Mouse (Mus musculus) forebrain, embryonic 11.5 days (tissue): ENCODE data around the gene Srp14. TPM values are rescaled to one million over a fixed set of nuclear protein-coding genes. Genes with fewer than 3 reads are reported as not detected.

ENCODE experiments used
- ATAC-seq: fragments of 200-750 bp; cut with Nextera tagmentation; replicated peaks from 2 replicates; pipeline ENCODE4 v1.8.0; 2017; ENCODE audit warnings: moderate TSS enrichment; ENCODE audit not compliant: low FRiP score
- DNase-seq: peaks from one replicate; pipeline ENCODE4 v3.0.0-alpha.2; 2017; ENCODE audit warnings: low spot score
- H3K27ac ChIP-seq: fragments of 300-500 bp; sonication (generic); 2 replicates; pipeline ENCODE4 v1.5.1; 2014; ENCODE audit warnings: low read depth, low read length
- H3K27me3 ChIP-seq: fragments of 300-500 bp; sonication (generic); 2 replicates; pipeline ENCODE4 v1.6.1; 2014; ENCODE audit warnings: mild to moderate bottlenecking, low read length, mixed read lengths; ENCODE audit not compliant: control insufficient read depth, insufficient read depth
- H3K36me3 ChIP-seq: fragments of 300-500 bp; sonication (generic); 2 replicates; pipeline ENCODE4 v1.6.1; 2014; ENCODE audit warnings: mild to moderate bottlenecking, low read length, moderate library complexity, mixed read lengths; ENCODE audit not compliant: control insufficient read depth, insufficient read depth
- H3K4me1 ChIP-seq: fragments of 300-500 bp; sonication (generic); replicated peaks from 2 replicates; pipeline ENCODE4 v1.6.1; 2014; ENCODE audit warnings: low read length, mixed read lengths; ENCODE audit not compliant: control insufficient read depth, insufficient read depth
- H3K4me2 ChIP-seq: fragments of 300-500 bp; sonication (generic); 2 replicates; pipeline ENCODE4 v1.6.1; 2014; ENCODE audit warnings: low read depth, mild to moderate bottlenecking, low read length, moderate library complexity, mixed read lengths; ENCODE audit not compliant: severe bottlenecking
- H3K4me3 ChIP-seq: fragments of 300-500 bp; sonication (generic); 2 replicates; pipeline ENCODE4 v1.5.1; 2014; ENCODE audit warnings: low read depth, low read length
- H3K9ac ChIP-seq: fragments of 300-500 bp; sonication (generic); 2 replicates; pipeline ENCODE4 v1.6.1; 2014; ENCODE audit warnings: low read length
- H3K9me3 ChIP-seq: fragments of 300-500 bp; sonication (generic); 2 replicates; pipeline ENCODE4 v1.6.1; 2016; ENCODE audit warnings: low read length, mixed read lengths; ENCODE audit not compliant: control insufficient read depth
- WGBS: fragments of 180-500 bp; shearing (Covaris S2); extraction: QIAGEN DNeasy Blood & Tissue Kit; methylation state at CpG from one replicate; pipeline ENCODE4 v1.1.7; 2014; 5-methylcytosine and 5-hydroxymethylcytosine counted together
- polyA plus RNA-seq: library from polyadenylated mRNA; unstranded; fragments of >200 nt; fragmentation: Nextera tagmentation; extraction: Ambion mirVana; gene quantifications from 2 replicates; pipeline ENCODE4 v1.2.1, GENCODE M21; 2014

Gene Srp14
- polyA plus RNA-seq, 1 experiment from 2014 or later = 257 TPM

GRCm38 (mm10) chr2:118430630-118431029 lies 48.9 kb downstream of the Srp14 start:
- ATAC-seq = no peak

DNA sequence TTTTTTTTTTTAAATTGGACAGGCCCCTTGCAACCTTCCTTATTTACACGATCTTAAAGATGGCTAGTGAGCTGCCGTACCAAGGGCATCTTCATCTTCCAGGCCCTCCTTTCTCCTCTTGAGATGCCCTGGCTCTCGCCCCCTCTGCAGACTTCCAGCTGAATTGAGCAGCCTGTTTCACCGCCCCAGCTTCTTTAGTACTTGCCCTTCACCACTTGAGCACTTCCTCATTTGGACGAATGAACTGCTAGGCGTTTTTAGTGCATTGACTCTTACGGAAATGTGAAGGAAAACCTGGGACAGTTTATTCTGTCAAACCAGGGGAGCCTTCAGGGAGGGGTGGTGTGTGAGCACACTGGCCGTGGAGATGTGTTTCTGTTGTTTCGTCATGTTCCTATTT lies 50.2 kb downstream of the Srp14 start:
- Histone ChIP-seq H3K4me2 (no peak overlapping the region), H3K27ac (no peak overlapping the region), H3K4me3 (no peak overlapping the region), H3K9me3 (no peaks in the 10 kb centered on the region), H3K9ac (no peak overlapping the region), H3K36me3 (peaks cover 2% of the 10 kb centered on the region; the same call in 1 of the 2 replicates), H3K4me1 (no peaks in the 10 kb centered on the region), H3K27me3 (no peaks in the 10 kb centered on the region)
- ATAC-seq (no peak), DNase-seq (no peak)
- WGBS = 88% methylated on average over 9 of the region's 9 CpGs

More at GRCm38 (mm10) chr2:118430630-118431029, 48.9 kb downstream of the Srp14 start:
- no peak overlapping the region for H3K4me2 ChIP-seq
- H3K4me3 ChIP-seq = no peak overlapping the region
- no peak overlapping the region for H3K27ac ChIP-seq
- peak; percentile 53 for DNase-seq
- peaks cover 2% of the 10 kb centered on the region; the same call in 1 of the 2 replicates for H3K36me3 ChIP-seq
- 82% methylated on average over 16 of the region's 16 CpGs for WGBS
- no peaks in the 10 kb centered on the region for H3K27me3 ChIP-seq
- no peak overlapping the region for H3K9ac ChIP-seq
- H3K4me1 ChIP-seq = no peaks in the 10 kb centered on the region
- no peaks in the 10 kb centered on the region for H3K9me3 ChIP-seq

GRCm38 (mm10) chr2:118428296-118428695 lies 51.2 kb downstream of the Srp14 start:
- WGBS = 79% methylated on average over 6 of the region's 6 CpGs
- no peak overlapping the region for H3K4me2 ChIP-seq
- no peak overlapping the region for H3K27ac ChIP-seq
- ATAC-seq (no peak), DNase-seq (no peak)
- no peaks in the 10 kb centered on the region; the same call in 1 of the 2 replicates for H3K36me3 ChIP-seq
- no peaks in the 10 kb centered on the region for H3K27me3 ChIP-seq
- no peak overlapping the region for H3K4me3 ChIP-seq
- H3K9me3 ChIP-seq = no peaks in the 10 kb centered on the region
- no peaks in the 10 kb centered on the region for H3K4me1 ChIP-seq
- no peak overlapping the region for H3K9ac ChIP-seq

Other genes with a start within 250 kb of the Srp14 start
- gene Fsip1, start 222.7 kb downstream of the Srp14 start, polyA plus RNA-seq = 3.2 and 4.2 TPM in 2 replicates
- gene Gpr176, start 106.3 kb downstream of the Srp14 start, polyA plus RNA-seq = 0.23 and 0.24 TPM in 2 replicates
- gene Eif2ak4, start 91.1 kb downstream of the Srp14 start, polyA plus RNA-seq = 14.0 and 14.5 TPM in 2 replicates
- gene Bmf, start 70.0 kb upstream of the Srp14 start, polyA plus RNA-seq = 2.4 and 6.0 TPM in 2 replicates
- gene Bub1b, start 118.5 kb upstream of the Srp14 start, polyA plus RNA-seq = 146 and 148 TPM in 2 replicates
- 1.2 and 2.2 TPM in 2 replicates for gene Pak6, start 183.6 kb upstream of the Srp14 start, polyA plus RNA-seq
- not detected in 2 replicates for gene Ankrd63, start 224.3 kb upstream of the Srp14 start, polyA plus RNA-seq
- gene Plcb2, start 248.7 kb upstream of the Srp14 start, polyA plus RNA-seq = 0.33 and 0.45 TPM in 2 replicates